Mouse (Mus musculus): Measurements from ENCODE around the gene Cdh4.

GRCm38 (mm10) chr2:179767527-179767849 is 325.3 kb downstream of the Cdh4 start:
- TF ChIP-seq TAL1 (IDR thresholded peaks at IDR 0.05; ENCODE audit: low read length) (no peak), GATA1 (IDR thresholded peaks at IDR 0.05; ENCODE audit: low read length) (no peak)

All from erythroblast, embryonic 14.5 days (primary cell).